Mouse (Mus musculus): ENCODE measurements around the gene Olfr91. TPM values are rescaled to one million over a fixed set of nuclear protein-coding genes. Genes with fewer than 3 reads are reported as not detected.
A peak's percentile ranks its signal among the peaks of the same experiment; 100 is the strongest.
"Not testable (repeated sequence)": the region's sequence is repeated elsewhere in the genome, so short reads cannot be mapped to it uniquely, and the experiment has no call there.

The Olfr91 gene
- total RNA-seq (2021), result not detected

DNA sequence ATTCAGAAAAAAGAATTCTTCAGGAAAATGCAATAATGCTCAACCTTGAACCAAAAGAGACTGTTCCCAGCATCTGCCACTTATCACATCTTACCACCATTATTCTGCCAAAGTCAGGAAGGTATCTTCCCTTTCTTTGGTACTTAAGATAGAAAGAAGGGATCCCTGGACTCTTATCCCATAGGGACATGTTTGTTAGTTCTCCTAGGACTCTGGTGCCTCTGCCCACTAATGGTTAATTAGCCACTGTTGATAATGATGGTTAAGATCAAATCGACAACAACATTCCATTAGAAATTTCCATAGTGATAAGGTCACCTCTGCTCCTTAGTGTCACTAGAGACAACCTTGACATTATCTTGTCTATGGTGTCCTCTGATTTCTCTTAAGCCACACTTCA, at the start of gene Olfr91:
Gene Olfr91, minus strand, starts transcription at position 101 of the 400 bp plus-strand sequence.
- DNase-seq, result no peak

DNA sequence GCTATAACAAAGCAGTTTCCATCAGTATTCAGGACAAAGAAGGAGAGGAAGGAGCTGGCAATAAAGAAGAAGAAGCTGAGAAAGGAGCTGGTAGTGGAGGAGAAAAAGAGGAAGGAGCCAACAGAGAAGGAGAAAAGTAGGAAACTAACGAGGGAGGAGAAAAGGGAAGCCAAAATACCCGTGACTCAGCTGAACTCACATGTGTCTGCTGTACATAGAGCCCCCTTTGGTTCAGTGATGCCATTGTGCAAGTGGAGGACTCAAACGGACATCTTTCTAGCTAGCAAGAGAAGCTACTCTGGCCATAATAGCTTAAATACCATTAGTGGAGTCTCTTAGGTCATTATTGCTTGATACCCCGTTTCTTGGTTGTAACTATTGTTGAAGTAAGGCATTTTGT, 33.3 kb upstream of the Olfr91 start:
- DNase-seq; intact Hi-C loops (cut with DNase I): not testable (repeated sequence)

More for the DNA sequence above, at the start of gene Olfr91:
- intact Hi-C loops (cut with DNase I), result no loop called here

DNA sequence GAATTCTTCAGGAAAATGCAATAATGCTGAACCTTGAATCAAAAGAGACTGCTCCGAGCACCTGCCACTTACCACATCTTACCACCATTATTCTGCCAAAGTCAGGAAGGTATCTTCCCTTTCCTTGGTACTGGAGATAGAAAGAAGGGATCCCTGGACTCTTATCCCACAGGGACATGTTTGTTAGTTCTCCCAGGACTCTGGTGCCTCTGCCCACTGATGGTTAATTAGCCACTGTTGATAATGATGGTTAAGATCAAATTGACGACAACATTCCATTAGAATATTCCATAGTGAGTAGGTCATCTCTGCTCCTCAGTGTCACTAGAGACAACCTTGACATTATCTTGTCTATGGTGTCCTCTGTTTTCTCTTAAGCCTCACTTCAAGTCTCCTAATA, 21.9 kb upstream of the Olfr91 start, which contains the start of gene Olfr92:
Gene Olfr92, minus strand, starts transcription at position 101 of the 400 bp plus-strand sequence.
- intact Hi-C loops (cut with DNase I), result no loop called here

DNA sequence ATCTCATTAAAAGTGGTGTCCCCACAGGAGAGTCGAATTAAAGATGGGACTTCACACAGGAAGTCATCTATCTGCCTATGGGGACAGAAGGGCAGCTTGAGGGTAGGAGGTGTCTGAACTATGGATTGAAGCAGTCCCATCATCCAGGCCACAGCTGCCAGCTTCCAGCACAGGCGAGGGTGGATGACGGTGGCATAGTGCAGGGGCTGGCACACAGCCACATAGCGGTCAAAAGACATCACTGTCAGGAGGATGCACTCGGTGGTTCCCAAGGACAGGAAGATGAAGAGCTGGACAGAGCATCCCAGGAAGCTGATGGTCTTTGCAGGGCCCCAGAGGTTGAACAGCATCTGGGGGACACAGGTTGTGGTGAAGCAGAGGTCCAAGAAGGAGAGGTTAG, 4.8 kb downstream of the Olfr91 start:
- intact Hi-C loops (cut with DNase I), result no loop called here

More for the DNA sequence above, 21.9 kb upstream of the Olfr91 start, which contains the start of gene Olfr92:
- no peak for DNase-seq

DNA sequence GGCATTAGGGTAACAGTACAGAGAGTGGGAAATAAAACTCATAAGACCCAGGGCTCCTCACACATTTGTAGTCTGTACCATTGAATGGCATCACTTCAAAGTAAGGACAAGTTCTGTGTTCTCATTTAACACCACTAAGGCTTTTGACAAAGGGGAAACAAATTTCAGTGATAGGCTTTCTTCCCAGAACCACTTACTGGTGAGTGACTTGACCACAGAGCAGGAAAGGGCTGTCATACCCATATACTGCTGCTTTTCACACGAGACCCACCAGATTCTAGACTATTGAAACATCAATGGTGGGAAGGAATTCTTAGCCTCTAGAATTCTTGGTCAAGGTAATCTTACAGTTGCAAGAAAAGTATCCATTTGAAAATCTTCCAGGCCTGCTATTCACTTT, 5.9 kb downstream of the Olfr91 start:
- intact Hi-C loops (cut with DNase I), result no loop called here
- no peak for DNase-seq

More for the DNA sequence above, 4.8 kb downstream of the Olfr91 start:
- peak; percentile 83 for DNase-seq

DNA sequence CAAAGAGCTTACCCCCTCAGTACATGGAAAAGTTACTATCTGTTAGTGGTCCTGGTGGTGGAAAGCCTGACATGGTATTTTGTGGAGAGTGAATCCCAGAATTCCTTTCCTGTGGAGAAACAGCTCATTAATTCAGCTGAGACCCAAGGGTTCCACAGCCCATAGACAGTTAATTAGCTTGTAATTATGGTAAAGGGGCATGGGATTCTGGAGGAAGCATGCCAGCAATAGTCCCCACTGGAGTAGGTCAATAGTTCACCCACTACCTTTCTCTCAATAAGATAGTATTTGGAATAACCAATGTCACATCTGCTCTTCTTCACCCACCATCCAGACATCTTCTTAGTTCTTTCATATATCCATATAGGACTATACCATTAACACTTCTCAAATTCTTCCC, 9.7 kb downstream of the Olfr91 start, which contains the start of gene Olfr90:
Gene Olfr90, minus strand, starts transcription at position 101 of the 400 bp plus-strand sequence.
- intact Hi-C loops (cut with DNase I), result no loop called here
- no peak for DNase-seq

DNA sequence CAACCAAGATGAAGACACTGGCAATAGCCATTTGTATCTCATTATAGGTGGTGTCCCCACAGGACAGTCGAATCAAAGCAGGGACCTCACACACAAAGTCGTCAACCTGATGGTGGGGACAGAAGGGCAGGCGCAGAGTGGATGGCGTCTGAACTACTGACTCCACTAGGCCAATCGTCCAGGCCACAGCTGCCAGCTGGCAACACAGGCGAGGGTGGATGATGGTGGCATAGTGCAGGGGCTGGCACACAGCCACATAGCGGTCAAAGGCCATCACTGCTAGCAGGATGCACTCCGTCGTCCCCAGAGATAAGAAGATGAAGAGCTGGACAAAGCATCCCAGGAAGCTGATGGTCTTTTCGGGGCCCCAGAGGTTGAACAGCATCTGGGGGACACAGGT, 12.5 kb downstream of the Olfr91 start:
- intact Hi-C loops (cut with DNase I), result no loop called here
- peak; percentile 70 for DNase-seq

DNA sequence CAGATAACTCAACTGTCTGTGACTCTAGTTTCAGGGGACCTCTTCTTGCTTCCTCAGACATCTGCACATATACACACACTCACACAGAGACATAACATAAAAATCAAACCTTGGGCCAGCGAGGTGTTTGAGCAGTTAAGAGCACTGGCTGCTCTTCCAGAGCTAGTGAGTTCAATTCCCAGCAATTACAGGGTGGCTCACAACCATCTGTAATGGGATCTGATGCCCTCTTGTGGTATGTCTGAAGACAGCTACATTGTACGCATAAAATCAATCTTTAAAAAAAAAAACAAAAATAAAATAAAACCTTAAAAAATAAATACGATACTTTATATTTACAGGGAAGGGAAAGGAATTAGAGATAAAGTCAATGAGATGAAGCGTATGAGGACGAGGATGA, 13.4 kb downstream of the Olfr91 start:
- intact Hi-C loops (cut with DNase I), result no loop called here
- DNase-seq, result no peak

DNA sequence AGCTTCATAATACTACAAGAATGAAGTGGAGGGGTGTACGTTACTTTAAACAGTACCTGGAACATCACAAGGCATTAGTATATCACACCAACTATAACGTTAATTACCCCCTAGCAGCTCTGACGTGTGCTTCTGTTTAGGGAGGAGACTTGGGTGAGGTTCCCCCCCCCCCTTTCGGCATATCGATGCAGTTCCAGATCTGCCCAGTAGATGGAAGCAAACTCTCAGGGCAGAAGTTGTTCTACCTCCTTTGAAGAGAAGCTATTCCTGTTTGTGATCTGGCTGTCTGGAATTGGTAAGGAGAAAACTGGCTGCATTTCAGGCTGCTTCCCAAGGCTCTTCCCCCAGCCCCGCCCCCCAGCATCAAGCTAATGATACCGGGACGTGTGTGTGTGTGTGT, 14.8 kb downstream of the Olfr91 start:
- intact Hi-C loops (cut with DNase I), result loop anchor here (2.0 kb wide), 1 partner anchor 119 kb away; no protein-coding TSS in a partner anchor
- DNase-seq, result peak; percentile 65

DNA sequence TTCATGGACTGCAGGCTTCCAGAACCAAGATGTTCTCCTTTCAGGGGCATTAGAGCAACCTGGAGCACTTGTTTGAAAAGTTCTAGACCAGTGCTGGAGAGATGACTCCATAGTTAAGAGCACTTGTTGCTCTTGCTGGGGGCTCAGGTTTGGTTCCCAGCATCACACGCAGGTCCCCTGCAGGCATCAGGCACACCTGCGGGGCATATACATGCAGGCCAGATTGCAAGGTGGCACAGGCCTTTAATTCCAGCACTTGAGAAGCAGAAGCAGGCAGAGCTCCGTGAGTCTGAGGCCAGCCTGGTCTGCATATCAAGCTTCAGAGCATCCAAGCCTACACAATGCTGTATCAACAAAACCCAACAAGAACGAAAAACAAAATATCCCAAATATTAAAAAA, 16.4 kb downstream of the Olfr91 start:
- intact Hi-C loops (cut with DNase I), result loop anchor here (2.0 kb wide), 1 partner anchor 121 kb away; no protein-coding TSS in a partner anchor
- no peak for DNase-seq

DNA sequence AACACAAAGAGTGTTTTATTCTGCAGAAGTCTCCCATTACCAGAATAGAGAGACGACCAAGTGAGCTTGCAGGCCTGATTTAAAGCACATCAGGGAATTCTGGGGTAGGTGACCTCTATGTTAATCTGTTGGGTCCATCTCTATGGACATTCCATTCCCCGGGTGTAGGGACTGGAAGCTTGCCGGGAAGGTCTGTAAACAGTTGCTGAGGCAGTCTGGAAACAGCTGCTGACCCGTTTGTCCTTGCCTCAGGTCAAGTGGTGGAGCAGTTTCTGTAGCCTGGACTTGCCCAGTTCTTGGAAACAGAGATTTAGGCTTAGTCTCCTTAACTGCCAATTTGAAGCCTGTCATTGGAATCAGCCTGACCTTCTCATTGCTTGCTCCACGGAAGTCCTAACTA, 18.0 kb downstream of the Olfr91 start:
- DNase-seq, result no peak
- intact Hi-C loops (cut with DNase I), result no loop called here

DNA sequence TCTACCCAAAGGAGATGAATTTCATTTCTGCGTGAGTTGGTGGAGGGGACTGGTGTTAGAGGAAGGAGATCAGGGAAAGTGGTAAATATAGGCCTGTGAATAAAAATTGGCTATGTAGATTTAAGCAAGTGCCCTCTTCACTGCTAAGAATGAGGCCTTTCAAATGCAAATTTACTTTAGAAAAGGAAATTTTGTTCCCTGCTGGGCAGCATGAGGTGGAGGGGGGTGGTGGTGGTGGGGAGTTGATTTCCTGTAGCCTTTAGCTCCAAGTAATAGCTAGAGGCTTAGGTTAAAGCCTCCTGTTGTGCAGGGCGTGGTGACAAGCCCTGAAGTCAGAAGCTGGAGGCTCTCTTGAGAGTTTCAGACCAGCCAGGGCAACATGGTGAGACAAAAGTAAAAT, 19.1 kb downstream of the Olfr91 start:
- DNase-seq, result no peak
- intact Hi-C loops (cut with DNase I), result no loop called here

DNA sequence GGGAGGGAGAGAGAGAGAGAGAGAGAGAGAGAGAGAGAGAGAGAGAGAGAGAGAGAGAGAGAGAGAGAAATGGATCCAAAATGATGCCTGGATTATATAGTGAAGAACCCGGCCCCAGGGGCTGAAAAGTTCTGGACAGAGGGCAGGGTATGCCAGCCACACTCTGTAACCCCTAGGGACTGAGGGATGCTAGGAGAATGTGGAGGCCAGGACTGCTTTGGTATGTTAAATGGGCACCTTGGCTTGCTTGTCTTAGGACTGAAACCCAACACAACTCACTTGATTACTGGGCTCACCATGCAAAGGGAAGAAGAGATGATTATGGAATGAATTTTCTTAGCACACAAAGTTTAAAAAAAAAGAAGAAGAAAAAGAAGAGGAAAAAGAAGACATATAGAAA, 19.9 kb downstream of the Olfr91 start:
- intact Hi-C loops (cut with DNase I), result no loop called here
- DNase-seq, result no peak

DNA sequence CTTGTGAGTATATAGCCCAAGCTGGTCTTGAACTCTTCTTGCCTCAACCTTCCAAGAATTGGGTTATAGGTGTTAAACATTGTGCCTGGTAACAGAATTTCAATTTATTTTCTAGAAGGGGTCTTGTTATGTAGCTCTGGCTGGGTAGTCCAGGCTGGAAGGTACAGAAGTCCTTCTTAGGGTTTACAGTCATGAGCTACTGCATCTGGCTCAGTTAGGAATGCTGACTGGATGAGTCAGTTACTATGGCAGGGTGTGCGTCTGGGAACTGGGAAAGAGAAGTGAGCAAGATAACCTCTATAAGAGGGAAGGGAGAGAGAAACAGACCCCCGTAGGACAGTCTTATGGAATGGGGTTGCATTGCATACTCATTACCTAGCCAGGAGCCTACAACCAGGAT, 22.3 kb downstream of the Olfr91 start:
- intact Hi-C loops (cut with DNase I), result no loop called here
- no peak for DNase-seq

DNA sequence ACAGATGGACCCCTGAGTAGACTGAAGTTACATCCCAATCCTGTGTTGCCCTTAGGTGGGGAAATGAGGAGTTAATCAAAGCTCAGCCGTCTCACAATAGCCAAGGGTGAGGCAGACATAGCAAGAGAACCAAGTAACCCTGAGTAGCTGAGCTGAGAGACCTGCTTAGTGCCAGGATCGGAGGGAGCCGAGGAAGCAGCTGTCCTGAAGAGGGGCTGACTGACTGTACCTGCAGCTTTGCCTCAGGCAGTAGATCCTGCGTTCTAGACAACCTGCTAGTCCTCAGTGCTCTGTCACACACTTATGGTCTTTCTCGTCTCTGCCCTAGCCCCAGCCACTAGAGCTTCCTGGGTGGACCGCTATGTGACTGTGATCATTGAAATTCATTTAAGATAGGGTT, 22.9 kb downstream of the Olfr91 start:
- no peak for DNase-seq
- intact Hi-C loops (cut with DNase I), result no loop called here

DNA sequence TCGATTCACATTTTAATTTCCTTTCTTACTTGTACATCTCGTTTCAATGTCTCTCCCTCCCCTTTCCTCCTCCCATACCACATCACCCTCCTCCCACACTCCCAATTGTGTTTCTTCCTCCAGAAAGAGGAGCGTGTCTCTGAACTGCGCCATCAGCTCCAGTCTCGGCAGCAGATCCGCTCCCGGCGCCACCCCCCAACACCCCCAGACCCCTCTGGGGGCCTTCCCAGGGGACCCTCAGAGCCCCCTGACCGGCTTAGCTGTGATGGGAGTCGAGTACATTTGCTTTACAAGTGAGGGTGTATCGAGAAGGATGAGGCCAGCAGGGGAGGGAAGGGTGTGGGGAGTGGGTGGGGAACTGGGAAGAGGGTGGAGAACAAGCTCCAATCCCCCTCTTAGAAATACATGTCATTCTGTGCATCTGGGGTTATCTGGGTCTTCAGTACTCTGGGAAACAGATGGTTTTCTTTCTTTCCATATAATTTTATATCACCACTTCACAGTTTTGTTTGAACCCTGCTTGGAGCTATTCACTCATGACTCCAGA, 25.3 kb downstream of the Olfr91 start:
- intact Hi-C loops (cut with DNase I), result no loop called here
- DNase-seq, result no peak

DNA sequence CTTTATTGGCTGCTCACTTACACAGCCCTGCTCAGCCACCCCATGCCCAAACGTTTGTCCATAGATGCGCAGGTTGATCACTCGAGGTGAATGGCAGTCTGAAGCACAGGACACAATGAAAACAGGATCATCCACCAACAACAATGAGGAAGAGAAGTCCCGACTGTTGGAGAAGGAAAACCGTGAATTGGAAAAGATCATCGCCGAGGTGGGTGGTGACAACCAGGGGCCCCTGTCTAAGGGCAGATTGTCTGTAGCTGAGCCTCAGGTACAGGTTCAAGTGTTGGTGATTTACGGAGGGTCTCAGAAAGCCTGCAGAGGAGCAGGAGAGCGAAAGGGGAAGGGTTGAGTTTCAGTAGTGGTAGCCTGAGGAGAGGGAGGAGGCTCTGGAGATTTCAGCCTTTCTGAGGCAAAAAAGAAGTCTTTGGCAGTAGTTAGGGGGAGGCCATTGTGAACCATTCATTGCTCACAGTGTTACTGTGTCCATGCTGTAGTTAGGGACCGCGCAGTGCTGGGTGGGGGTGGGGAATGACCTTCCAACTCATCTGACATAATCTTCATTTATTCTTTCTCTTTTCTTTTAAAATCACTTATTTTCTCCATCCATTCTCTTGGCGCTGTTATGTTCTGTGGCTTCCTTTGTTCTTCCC, 25.9 kb downstream of the Olfr91 start:
- no peak for DNase-seq
- intact Hi-C loops (cut with DNase I), result no loop called here

DNA sequence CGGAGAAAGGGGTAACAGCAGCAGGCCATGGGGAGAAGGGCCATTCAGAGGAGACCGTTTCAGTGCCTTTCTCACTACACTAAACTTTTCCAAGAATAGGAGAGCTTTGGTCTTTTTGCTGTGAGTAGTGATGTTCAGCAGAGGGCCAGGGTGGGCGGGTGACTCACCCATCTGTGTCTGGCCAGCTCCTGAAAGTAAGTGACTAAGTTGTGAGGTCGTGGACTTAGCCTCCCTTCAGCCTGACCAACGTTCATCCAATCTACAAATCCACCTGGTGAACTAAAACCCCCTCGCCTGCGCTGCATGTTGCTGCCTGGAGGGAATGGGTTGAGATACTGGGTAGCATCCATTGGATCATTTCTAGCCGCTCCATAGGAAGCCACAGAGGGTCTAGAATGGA, 28.0 kb downstream of the Olfr91 start:
- no peak for DNase-seq

DNA sequence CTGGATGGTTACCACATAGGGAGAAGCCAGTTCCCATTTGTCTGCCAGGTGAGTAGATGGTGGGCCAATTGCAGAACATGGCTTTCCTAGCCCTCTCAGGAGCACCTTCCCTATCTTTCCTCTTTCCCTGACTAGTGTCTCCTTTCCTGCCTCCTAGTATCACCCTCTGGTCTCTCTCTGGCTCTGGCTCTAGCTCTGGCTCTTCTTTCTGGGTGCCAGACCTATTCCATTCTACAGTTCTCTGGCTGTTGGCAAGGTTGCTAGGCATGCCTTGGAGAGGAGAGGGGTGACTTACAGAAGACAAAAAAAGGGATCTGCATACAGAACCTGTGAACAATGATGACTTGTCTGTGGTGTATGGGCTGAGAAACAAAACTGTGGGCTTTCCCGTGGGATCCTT, 30.2 kb downstream of the Olfr91 start:
- no peak for DNase-seq
- intact Hi-C loops (cut with DNase I), result no loop called here

More for the DNA sequence above, 28.0 kb downstream of the Olfr91 start:
- intact Hi-C loops (cut with DNase I), result no loop called here

DNA sequence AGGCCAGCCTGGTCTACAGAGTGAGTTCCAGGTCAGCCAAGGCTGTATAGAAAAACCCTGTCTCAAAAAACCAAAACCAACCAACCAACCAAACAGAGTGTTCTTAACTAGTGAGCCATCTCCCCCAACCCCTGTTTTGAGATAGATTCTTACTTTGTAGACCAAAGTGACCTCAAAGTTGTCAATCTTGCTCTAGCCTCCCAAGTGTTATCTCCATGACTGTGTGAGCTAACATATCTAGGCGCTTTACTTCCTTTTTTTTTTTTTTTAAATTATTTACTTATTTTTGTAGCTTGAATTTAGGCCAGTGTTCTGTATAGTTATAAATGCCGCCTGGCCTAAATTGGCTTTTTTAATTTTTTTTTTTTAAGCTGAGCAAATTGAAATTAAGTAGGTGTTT, 32.1 kb downstream of the Olfr91 start:
- intact Hi-C loops (cut with DNase I), result no loop called here
- no peak for DNase-seq

DNA sequence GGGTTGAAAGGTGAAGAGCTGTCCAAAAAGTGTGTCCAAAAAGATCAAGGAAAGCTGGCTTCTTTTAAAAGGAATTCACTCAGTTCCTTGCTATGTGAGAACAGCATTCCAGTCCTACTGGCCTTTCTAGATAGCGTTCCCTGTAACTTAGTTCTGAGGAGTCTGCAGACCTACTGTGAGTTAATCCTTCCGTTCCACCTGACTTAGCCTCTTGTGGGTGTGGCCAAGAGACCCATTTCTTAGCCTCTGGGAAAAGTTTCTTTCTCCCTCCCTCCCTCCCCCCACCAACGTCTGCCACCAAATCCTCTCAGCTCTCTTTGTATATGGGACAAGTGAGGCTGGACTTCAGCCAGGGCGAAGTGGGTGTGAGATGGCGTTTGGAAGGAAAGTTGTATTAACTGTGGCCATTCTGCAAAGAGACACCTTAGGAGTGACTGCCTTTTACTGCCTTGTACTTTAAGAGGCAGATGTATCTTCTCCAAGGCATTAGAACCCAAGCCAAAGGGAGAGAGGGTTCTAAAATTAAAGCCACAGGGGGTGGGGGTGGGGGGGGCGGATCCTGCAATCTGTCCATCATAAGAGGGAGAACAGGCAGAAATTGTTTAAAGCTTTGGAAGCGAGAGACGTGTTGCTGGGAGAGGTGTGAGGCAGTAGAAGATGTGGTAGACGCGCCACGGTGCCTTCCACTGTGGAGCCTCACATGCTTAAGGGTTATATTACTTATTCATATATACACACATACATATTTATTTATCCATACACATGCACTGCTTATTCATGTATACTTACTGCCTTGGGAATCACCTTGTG, 34.2 kb downstream of the Olfr91 start:
- intact Hi-C loops (cut with DNase I), result no loop called here
- no peak for DNase-seq

DNA sequence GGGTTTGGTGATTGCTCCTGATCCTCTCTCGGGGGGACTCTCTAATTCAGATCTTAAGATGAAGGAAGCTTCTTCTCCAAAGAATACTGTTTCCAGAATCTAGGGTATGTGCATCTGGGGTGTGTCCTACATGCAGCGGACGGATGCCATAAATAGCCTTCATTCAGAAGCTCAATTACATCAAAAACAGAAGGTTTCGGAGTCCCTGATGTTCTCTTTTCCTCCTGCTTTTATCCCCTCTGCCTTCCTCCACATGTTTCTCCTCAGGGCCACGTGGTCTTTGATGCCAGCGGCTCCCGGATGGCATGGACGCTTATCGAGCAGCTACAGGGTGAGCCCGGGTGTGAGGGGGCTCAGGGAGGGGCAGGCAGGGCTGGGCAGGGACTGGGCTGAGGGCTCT, 35.0 kb downstream of the Olfr91 start:
- no peak for DNase-seq
- intact Hi-C loops (cut with DNase I), result no loop called here

Measured in left cerebral cortex, postnatal 4 days (tissue).